Mouse (Mus musculus): ENCODE data around the gene Ckm.

DNA sequence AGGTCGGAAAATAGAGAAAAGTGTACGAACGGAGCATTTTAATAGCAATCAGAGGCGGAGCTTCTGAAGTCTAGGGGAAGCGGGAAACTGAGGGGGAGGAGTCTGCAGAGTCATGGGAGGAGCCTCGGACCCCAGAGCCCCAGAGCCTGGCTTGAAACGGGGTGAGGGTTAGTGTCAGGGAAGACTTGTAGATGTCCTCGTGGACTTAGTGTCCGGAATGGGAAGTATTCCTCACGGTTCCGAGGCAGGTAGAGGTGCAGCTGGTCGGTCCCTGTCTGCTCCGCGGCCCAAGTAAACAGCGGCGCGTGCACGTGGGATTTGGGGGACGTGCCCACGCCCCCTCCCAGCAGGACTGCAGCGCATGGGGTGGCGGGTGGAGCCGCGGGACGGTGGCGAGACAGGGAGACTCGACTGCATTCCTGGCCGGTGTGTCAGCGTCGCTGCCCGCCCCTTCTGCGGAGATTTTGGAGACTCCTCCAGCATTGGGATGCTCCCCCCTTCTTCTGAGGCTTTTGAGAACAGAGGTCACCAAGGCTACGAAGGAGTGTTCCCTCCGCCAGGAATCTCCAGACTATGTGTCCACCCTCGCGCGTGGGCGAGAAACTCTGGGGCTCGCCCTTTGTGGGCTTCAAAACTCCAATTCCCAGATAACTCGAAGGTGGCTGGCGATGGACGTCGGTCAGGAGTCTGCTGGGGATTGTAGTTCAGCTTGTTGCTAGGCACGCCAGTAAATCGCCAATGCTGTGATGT lies 44.5 kb upstream of the Ckm start:
- no peak for TF ChIP-seq POLR2A (IDR thresholded peaks at IDR 0.05; ENCODE audit: insufficient read depth, low read depth, low read length)
- TF ChIP-seq CTCF (IDR thresholded peaks at IDR 0.05; ENCODE audit: insufficient read depth, low read depth, low read length), result no peak

Data from olfactory bulb, adult 2 months (tissue).